Mouse (Mus musculus): ENCODE data around the gene Rasip1. TPM values are rescaled to one million over a fixed set of nuclear protein-coding genes. Genes with fewer than 3 reads are reported as not detected.

Rasip1 gene
- polyA plus RNA-seq, 1 experiment from 2014 or later = 21.8 TPM

- peak; percentile 90 for ATAC-seq (replicated peaks)
- Histone ChIP-seq H3K4me2 (peak overlapping the region; percentile 77), H3K4me1 (peaks cover 19% of the 10 kb centered on the region), H3K27me3 (replicated peaks) (peaks cover 11% of the 10 kb centered on the region), H3K4me3 (peak overlapping the region; percentile 48), H3K9ac (peak overlapping the region; percentile 61), H3K9me3 (no peaks in the 10 kb centered on the region), H3K36me3 (replicated peaks) (no peaks in the 10 kb centered on the region), H3K27ac (peak overlapping the region; percentile 85)
- under 1% methylated on average over 105 of the region's 105 CpGs for WGBS
These were observed 1.3 kb downstream of the Rasip1 start for GRCm38 (mm10) chr7:45628364-45629294.

GRCm38 (mm10) chr7:45630064-45630907, 3.0 kb downstream of the Rasip1 start:
- Histone ChIP-seq H3K9ac (no peak overlapping the region), H3K4me3 (no peak overlapping the region), H3K4me1 (peaks cover 19% of the 10 kb centered on the region), H3K4me2 (no peak overlapping the region), H3K36me3 (replicated peaks) (no peaks in the 10 kb centered on the region), H3K27me3 (replicated peaks) (peaks cover 11% of the 10 kb centered on the region), H3K9me3 (no peaks in the 10 kb centered on the region), H3K27ac (no peak overlapping the region)
- ATAC-seq (replicated peaks) = no peak
- 66% methylated on average over 23 of the region's 23 CpGs for WGBS

DNA sequence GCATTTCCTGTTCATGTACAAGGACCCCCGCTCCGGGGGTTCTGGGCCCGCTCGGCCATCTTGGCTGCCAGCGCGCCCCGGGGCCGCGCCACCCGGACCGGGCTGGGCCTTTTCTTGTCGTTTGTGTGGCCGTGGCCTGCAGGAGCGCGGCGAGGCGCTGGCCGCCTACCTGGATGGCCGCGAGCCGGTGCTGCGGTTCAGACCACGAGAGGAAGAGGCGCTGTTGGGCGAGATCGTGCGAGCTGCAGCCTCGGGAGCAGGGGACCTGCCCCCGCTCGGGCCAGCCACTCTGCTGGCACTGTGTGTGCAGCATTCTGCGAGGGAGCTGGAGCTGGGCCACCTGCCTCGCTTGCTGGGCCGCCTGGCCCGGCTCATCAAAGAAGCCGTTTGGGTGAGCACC, 5.2 kb downstream of the Rasip1 start:
- 18% methylated on average over 35 of the region's 35 CpGs for WGBS

GRCm38 (mm10) chr7:45634946-45635681, 7.8 kb downstream of the Rasip1 start:
- Histone ChIP-seq H3K27me3 (replicated peaks) (peaks cover 11% of the 10 kb centered on the region; the same call in 1 of the 2 replicates), H3K4me1 (peaks cover 18% of the 10 kb centered on the region), H3K9ac (no peak overlapping the region), H3K27ac (no peak overlapping the region), H3K9me3 (no peaks in the 10 kb centered on the region), H3K4me3 (no peak overlapping the region), H3K36me3 (replicated peaks) (peaks cover 8% of the 10 kb centered on the region; the same call in 1 of the 2 replicates), H3K4me2 (no peak overlapping the region)
- no peak for ATAC-seq (replicated peaks)
- 93% methylated on average over 11 of the region's 11 CpGs for WGBS

More for the DNA sequence above, 5.2 kb downstream of the Rasip1 start:
- Histone ChIP-seq H3K9ac (peak overlapping the region; percentile 27), H3K27ac (no peak overlapping the region), H3K27me3 (replicated peaks) (peaks cover 11% of the 10 kb centered on the region; the same call in 1 of the 2 replicates), H3K9me3 (no peaks in the 10 kb centered on the region), H3K4me3 (peak overlapping the region; percentile 18), H3K36me3 (replicated peaks) (peaks cover 8% of the 10 kb centered on the region; the same call in 1 of the 2 replicates), H3K4me1 (peaks cover 15% of the 10 kb centered on the region), H3K4me2 (peak overlapping the region; percentile 41)
- ATAC-seq (replicated peaks) = no peak

DNA sequence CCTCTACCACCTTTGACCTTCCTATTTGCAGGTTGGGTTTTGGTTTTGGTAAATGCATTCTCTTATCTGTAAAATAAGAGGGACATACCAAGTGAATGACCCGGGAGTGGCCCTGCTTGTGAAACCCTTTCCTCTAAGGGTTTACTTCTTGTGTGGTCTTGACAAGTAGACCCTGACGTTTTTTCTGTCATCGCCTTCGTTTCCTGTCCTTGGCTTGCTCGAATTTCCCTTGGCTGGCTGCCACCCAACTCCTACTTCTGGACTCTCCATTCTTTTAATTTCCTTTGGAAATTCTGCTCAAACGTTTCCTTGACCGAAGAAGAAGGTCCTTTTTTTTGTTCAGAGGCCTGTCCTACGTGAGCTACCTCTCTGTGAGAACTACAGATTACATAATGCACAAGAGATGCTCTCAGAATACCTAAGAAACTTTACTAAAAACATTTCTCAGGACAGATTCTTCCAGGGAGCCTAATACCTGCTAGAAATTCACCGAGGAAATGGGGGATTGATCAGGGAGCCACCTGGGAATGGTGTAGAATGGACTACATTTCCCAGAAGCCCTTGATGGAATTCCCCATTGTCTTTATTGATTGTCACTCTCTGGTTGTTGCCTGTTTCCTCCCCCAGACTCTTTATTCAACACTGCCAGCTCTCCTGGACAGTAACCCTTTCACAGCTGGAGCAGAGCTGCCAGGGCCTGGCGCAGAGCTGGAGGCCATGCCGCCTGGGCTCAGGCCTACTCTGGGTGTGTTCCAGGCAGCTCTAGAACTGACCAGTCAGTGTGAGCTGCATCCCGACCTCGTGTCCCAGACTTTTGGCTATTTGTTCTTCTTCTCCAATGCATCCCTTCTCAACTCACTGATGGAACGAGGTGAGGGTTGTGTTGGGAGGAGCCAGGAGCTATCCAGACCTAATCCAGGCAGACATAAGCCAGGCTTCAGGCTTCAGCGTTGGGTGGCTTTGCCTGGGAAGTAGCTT, 8.7 kb downstream of the Rasip1 start:
- Histone ChIP-seq H3K27ac (no peak overlapping the region), H3K9me3 (no peaks in the 10 kb centered on the region), H3K27me3 (replicated peaks) (peaks cover 11% of the 10 kb centered on the region; the same call in 1 of the 2 replicates), H3K4me3 (no peak overlapping the region), H3K4me2 (no peak overlapping the region), H3K36me3 (replicated peaks) (peaks cover 8% of the 10 kb centered on the region; the same call in 1 of the 2 replicates), H3K9ac (no peak overlapping the region), H3K4me1 (peaks cover 16% of the 10 kb centered on the region)
- ATAC-seq (replicated peaks) = no peak
- WGBS = 85% methylated on average over 15 of the region's 15 CpGs

DNA sequence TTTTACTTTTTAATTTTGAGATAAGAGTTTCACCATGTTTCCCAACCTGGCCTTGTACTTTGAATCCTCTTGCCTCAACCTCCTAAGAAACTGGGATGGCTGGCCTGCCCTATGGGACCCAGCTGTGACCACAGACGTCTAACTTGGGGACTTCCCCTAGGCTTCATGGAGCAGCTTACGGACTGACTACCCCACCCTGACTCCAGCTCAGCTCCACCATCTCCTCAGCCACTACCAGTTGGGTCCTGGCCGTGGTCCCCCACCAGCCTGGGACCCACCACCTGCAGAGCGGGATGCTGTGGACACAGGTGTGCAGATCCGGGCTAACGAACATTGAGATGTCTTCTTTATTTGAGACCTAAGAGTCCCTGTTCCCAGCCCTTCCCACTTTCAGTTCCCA, 10.4 kb downstream of the Rasip1 start:
- H3K36me3 ChIP-seq (replicated peaks) = peaks cover 8% of the 10 kb centered on the region; the same call in 1 of the 2 replicates
- H3K9ac ChIP-seq = no peak overlapping the region
- 94% methylated on average over 6 of the region's 6 CpGs for WGBS
- H3K4me1 ChIP-seq = peaks cover 15% of the 10 kb centered on the region
- peak overlapping the region; percentile 35; the same call in 1 of the 2 replicates for H3K4me3 ChIP-seq
- H3K27ac ChIP-seq = no peak overlapping the region
- no peak for ATAC-seq (replicated peaks)
- no peaks in the 10 kb centered on the region for H3K9me3 ChIP-seq
- peaks cover 6% of the 10 kb centered on the region; the same call in 1 of the 2 replicates for H3K27me3 ChIP-seq (replicated peaks)
- H3K4me2 ChIP-seq = no peak overlapping the region; the same call in 1 of the 2 replicates

DNA sequence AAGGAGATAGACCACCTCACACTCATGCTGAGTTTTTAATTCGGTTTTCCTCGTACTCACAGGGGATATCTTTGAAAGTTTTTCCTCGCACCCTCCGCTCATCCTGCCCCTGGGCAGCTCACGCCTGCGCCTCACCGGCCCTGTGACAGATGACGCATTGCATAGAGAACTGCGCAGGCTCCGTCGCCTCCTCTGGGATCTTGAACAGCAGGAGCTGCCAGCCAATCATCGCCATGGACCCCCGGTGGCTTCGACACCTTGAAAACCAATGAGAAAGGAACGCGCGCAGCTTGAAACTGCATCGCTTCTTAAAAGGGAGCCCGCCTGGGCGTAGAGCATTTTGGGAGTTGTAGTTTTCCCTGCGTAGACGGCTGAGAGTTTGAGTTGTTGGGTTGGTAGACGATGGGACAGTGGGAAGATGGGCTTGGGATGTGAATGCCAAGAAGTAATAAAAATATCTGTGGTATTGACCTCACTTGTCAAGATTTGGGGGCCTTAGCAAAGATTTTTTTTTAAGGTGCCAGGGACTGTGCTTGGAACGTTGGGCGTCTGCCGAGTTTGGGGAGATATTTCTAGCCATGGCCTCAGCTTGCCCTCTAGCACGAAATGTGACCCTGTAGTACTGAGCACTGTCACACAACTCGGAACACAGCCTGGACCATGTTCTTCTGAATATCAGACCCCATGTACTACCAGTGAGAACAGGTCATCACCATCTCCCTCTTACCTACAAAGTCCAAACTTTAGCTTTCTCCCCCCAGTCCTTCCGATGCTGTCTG, 11.5 kb downstream of the Rasip1 start:
- Histone ChIP-seq H3K27ac (peak overlapping the region; percentile 60), H3K9me3 (no peaks in the 10 kb centered on the region), H3K4me3 (peak overlapping the region; percentile 35), H3K9ac (no peak overlapping the region), H3K36me3 (replicated peaks) (peaks cover 8% of the 10 kb centered on the region; the same call in 1 of the 2 replicates), H3K27me3 (replicated peaks) (no peaks in the 10 kb centered on the region; the same call in 1 of the 2 replicates), H3K4me1 (peaks cover 20% of the 10 kb centered on the region), H3K4me2 (peak overlapping the region; percentile 56)
- 18% methylated on average over 29 of the region's 29 CpGs for WGBS
- ATAC-seq (replicated peaks) = peak; percentile 90

DNA sequence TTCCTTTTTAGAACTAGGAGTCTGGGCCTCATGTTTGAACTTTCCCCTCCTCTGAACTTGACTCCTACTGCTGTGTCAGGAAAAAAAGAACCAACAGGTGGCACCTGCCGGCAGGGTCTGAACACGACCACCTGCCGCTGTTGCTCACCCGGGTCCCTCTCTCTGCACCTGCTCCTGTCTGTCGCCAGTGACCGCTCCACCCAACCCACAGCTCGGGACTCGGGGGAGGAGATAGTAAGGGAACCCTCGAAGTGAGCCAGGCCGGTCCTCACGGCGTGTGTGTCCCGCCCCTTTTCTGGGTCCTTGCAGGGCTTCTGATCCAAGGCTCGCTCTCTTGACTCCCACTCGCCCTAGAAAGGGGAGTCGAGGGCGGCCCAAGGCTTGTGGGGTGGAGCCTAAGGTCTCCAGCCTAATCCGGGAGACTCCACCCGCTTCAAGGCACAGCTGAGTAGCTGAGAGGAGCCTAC, 12.3 kb downstream of the Rasip1 start, which contains the start of gene Mamstr:
Gene Mamstr, plus strand, starts transcription at position 417 of the 467 bp plus-strand sequence.
- H3K27me3 ChIP-seq (replicated peaks) = no peaks in the 10 kb centered on the region; the same call in 1 of the 2 replicates
- no peak within 1 kb of the TSS for H3K9ac ChIP-seq
- peaks cover 27% of the 10 kb centered on the region for H3K4me1 ChIP-seq
- H3K4me2 ChIP-seq = no peak within 1 kb of the TSS
- H3K9me3 ChIP-seq = no peaks in the 10 kb centered on the region
- peaks cover 8% of the 10 kb centered on the region; the same call in 1 of the 2 replicates for H3K36me3 ChIP-seq (replicated peaks)
- 23% methylated on average over 19 of the region's 19 CpGs for WGBS
- H3K4me3 ChIP-seq = no peak within 1 kb of the TSS
- ATAC-seq (replicated peaks) = no peak
- no peak within 1 kb of the TSS for H3K27ac ChIP-seq

DNA sequence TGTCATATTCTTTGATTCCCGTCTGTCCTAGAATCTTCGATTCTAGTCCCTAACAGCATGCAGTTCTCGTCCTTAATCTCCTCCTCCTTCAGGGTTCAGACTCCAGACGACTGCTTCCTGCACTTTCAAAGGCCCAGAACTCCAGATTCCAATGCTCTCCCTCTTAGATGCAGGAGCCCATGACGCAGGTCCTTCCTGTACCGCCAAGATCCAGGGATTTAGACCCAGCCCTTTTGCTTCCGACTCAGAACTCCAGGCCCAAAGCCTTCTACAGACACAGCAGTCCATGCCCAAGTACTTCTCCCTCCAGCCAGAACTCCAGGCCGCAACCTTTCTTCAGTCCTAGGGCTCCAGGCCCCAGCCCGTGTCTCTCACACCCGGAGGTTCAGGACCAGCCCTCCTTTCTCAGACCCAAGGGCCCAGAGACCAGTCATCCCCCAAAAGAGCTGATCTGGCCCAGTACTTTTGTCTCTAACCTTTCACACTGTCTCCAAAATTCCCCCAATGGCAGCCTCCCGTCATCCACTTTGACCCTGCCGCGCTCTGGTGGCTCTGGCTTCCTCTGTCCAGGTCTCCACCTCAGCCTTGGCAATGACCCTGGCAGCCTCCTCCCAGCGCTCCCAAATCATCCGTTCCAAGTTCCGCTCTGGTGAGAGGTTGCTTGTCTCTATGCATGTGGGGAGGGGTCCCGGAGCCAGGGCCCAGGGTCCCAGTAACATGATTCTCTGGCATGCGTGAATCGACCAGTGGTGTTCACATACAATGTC, 13.1 kb downstream of the Rasip1 start:
- Histone ChIP-seq H3K4me3 (no peak overlapping the region), H3K9ac (no peak overlapping the region), H3K36me3 (replicated peaks) (peaks cover 8% of the 10 kb centered on the region; the same call in 1 of the 2 replicates), H3K27ac (no peak overlapping the region), H3K9me3 (no peaks in the 10 kb centered on the region), H3K27me3 (replicated peaks) (no peaks in the 10 kb centered on the region; the same call in 1 of the 2 replicates), H3K4me1 (peaks cover 32% of the 10 kb centered on the region), H3K4me2 (no peak overlapping the region)
- no peak for ATAC-seq (replicated peaks)
- whole genome bisulfite sequencing = 74% methylated on average over 19 of the region's 19 CpGs

Data from midbrain, embryonic 15.5 days (tissue).